Mouse (Mus musculus) forebrain, embryonic 14.5 days (tissue): ENCODE measurements around the gene Tm7sf2. TPM values are rescaled to one million over a fixed set of nuclear protein-coding genes. Genes with fewer than 3 reads are reported as not detected.

Source experiments
- ATAC-seq: fragments of 200-750 bp; cut with Nextera tagmentation; 2 replicates; pipeline ENCODE4 v1.8.0; 2017; ENCODE audit warnings: mild to moderate bottlenecking, moderate library complexity
- DNase-seq: peaks from one replicate; pipeline ENCODE4 v3.0.0-alpha.2; 2015; ENCODE audit warnings: low spot score
- H3K27ac ChIP-seq: fragments of 300-500 bp; sonication (generic); 2 replicates; pipeline ENCODE4 v1.5.1; 2014; ENCODE audit warnings: low read depth, mild to moderate bottlenecking, control low read depth, low read length, moderate library complexity
- H3K27me3 ChIP-seq: fragments of 300-500 bp; sonication (generic); replicated peaks from 2 replicates; pipeline ENCODE4 v1.6.1; 2014; ENCODE audit warnings: low read length, control low read depth, mixed read lengths; ENCODE audit not compliant: control insufficient read depth, insufficient read depth
- H3K36me3 ChIP-seq: fragments of 300-500 bp; sonication (generic); 2 replicates; pipeline ENCODE4 v1.6.1; 2014; ENCODE audit warnings: low read length, control low read depth; ENCODE audit not compliant: control insufficient read depth, insufficient read depth
- H3K4me1 ChIP-seq: fragments of 300-500 bp; sonication (generic); 2 replicates; pipeline ENCODE4 v1.6.1; 2014; ENCODE audit warnings: antibody characterized with exemption, low read length, control low read depth; ENCODE audit not compliant: control insufficient read depth, insufficient read depth
- H3K4me2 ChIP-seq: fragments of 300-500 bp; sonication (generic); 2 replicates; pipeline ENCODE4 v1.6.1; 2014; ENCODE audit warnings: mild to moderate bottlenecking, control low read depth, low read length
- H3K4me3 ChIP-seq: fragments of 300-500 bp; sonication (generic); 2 replicates; pipeline ENCODE4 v1.5.1; 2014; ENCODE audit warnings: low read depth, low read length, control low read depth
- H3K9ac ChIP-seq: fragments of 300-500 bp; sonication (generic); 2 replicates; pipeline ENCODE4 v1.6.1; 2014; ENCODE audit warnings: mild to moderate bottlenecking, low read length, control low read depth, moderate library complexity
- H3K9me3 ChIP-seq: fragments of 300-500 bp; sonication (generic); replicated peaks from 2 replicates; pipeline ENCODE4 v1.6.1; 2016; ENCODE audit warnings: low read length, control low read depth, mixed read lengths; ENCODE audit not compliant: control insufficient read depth
- WGBS: fragments of 180-500 bp; shearing (Covaris S2); extraction: QIAGEN DNeasy Blood & Tissue Kit; methylation state at CpG from one replicate; pipeline ENCODE4 v1.1.7; 2014; 5-methylcytosine and 5-hydroxymethylcytosine counted together
- polyA plus RNA-seq: library from polyadenylated mRNA; unstranded; fragments of >200 nt; fragmentation: Nextera tagmentation; extraction: Ambion mirVana; gene quantifications from 2 replicates; pipeline ENCODE4 v1.2.1, GENCODE M21; 2014

The Tm7sf2 gene
- polyA plus RNA-seq, 1 experiment from 2014 or later: 32.6 TPM

GRCm38 (mm10) chr19:6061641-6062302 is 6.4 kb downstream of the Tm7sf2 start:
- Histone ChIP-seq H3K4me3 (peak overlapping the region; percentile 82), H3K9me3 (no peaks in the 10 kb centered on the region), H3K4me1 (peaks cover 26% of the 10 kb centered on the region), H3K27me3 (no peaks in the 10 kb centered on the region), H3K36me3 (peaks cover 15% of the 10 kb centered on the region; the same call in 1 of the 2 replicates), H3K9ac (peak overlapping the region; percentile 95), H3K27ac (peak overlapping the region; percentile 92), H3K4me2 (peak overlapping the region; percentile 100)
- WGBS: 2% methylated on average over 44 of the region's 44 CpGs
- no peak for ATAC-seq
- DNase-seq: peak; percentile 12

- H3K9me3 ChIP-seq: no peaks in the 10 kb centered on the region
- H3K4me1 ChIP-seq: peaks cover 24% of the 10 kb centered on the region
- peak within 1 kb of the TSS; percentile 82 for H3K4me3 ChIP-seq
- ATAC-seq: peak; percentile 71
- peaks cover 15% of the 10 kb centered on the region; the same call in 1 of the 2 replicates for H3K36me3 ChIP-seq
- H3K27ac ChIP-seq: peak within 1 kb of the TSS; percentile 92
- WGBS: under 1% methylated on average over 58 of the region's 58 CpGs
- peak within 1 kb of the TSS; percentile 100 for H3K4me2 ChIP-seq
- peak; percentile 96 for DNase-seq
- no peaks in the 10 kb centered on the region for H3K27me3 ChIP-seq
- H3K9ac ChIP-seq: peak within 1 kb of the TSS; percentile 95
These were observed 7.1 kb downstream of the Tm7sf2 start, which contains the start of gene Znhit2 for GRCm38 (mm10) chr19:6061021-6061533. TSS of gene Znhit2 (plus strand) at chr19:6061192.

- no peak for DNase-seq
- H3K27ac ChIP-seq: no peak overlapping the region
- peak overlapping the region; percentile 75 for H3K4me2 ChIP-seq
- no peaks in the 10 kb centered on the region for H3K9me3 ChIP-seq
- peaks cover 23% of the 10 kb centered on the region for H3K4me1 ChIP-seq
- no peak for ATAC-seq
- H3K9ac ChIP-seq: peak overlapping the region; percentile 87; the same call in 1 of the 2 replicates
- 87% methylated on average over 5 of the region's 5 CpGs for WGBS
- peak overlapping the region; percentile 59; the same call in 1 of the 2 replicates for H3K4me3 ChIP-seq
- peaks cover 34% of the 10 kb centered on the region for H3K36me3 ChIP-seq
- H3K27me3 ChIP-seq: no peaks in the 10 kb centered on the region
These were observed 9.2 kb downstream of the Tm7sf2 start for GRCm38 (mm10) chr19:6058966-6059365.

- Histone ChIP-seq H3K27me3 (no peaks in the 10 kb centered on the region), H3K9me3 (no peaks in the 10 kb centered on the region), H3K4me2 (peak overlapping the region; percentile 75), H3K4me3 (peak overlapping the region; percentile 59), H3K4me1 (peaks cover 23% of the 10 kb centered on the region), H3K27ac (no peak overlapping the region; the same call in 1 of the 2 replicates), H3K36me3 (peaks cover 38% of the 10 kb centered on the region), H3K9ac (peak overlapping the region; percentile 87)
- WGBS: 38% methylated on average over 5 of the region's 5 CpGs
- ATAC-seq (no peak), DNase-seq (no peak)
These were observed 9.7 kb downstream of the Tm7sf2 start for GRCm38 (mm10) chr19:6058513-6058912.

- WGBS: under 1% methylated on average over 55 of the region's 63 CpGs
- Histone ChIP-seq H3K4me1 (peaks cover 22% of the 10 kb centered on the region), H3K36me3 (peaks cover 48% of the 10 kb centered on the region), H3K9ac (peak within 1 kb of the TSS; percentile 87), H3K4me3 (peak within 1 kb of the TSS; percentile 59), H3K27me3 (no peaks in the 10 kb centered on the region), H3K27ac (peak within 1 kb of the TSS; percentile 78), H3K9me3 (no peaks in the 10 kb centered on the region), H3K4me2 (peak within 1 kb of the TSS; percentile 81)
- DNase-seq: peak; percentile 99
- peak; percentile 88 for ATAC-seq
These were observed 10.7 kb downstream of the Tm7sf2 start, which contains the start of the genes Mrpl49 and Fau for GRCm38 (mm10) chr19:6057313-6058096. TSS of gene Mrpl49 (minus strand) at chr19:6057785. TSS of gene Fau (plus strand) at chr19:6057844.

GRCm38 (mm10) chr19:6056696-6057095 is 11.5 kb downstream of the Tm7sf2 start:
- H3K4me1 ChIP-seq: peaks cover 14% of the 10 kb centered on the region
- H3K36me3 ChIP-seq: peaks cover 56% of the 10 kb centered on the region
- H3K27ac ChIP-seq: no peak overlapping the region
- H3K4me2 ChIP-seq: peak overlapping the region; percentile 81
- ATAC-seq (no peak), DNase-seq (no peak)
- H3K4me3 ChIP-seq: peak overlapping the region; percentile 59
- H3K9ac ChIP-seq: peak overlapping the region; percentile 70
- H3K27me3 ChIP-seq: no peaks in the 10 kb centered on the region
- H3K9me3 ChIP-seq: no peaks in the 10 kb centered on the region
- WGBS: 40% methylated on average over 4 of the region's 4 CpGs

- Histone ChIP-seq H3K36me3 (peaks cover 70% of the 10 kb centered on the region), H3K27me3 (no peaks in the 10 kb centered on the region), H3K9me3 (no peaks in the 10 kb centered on the region), H3K9ac (no peak overlapping the region), H3K4me3 (no peak overlapping the region), H3K4me2 (no peak overlapping the region), H3K27ac (no peak overlapping the region), H3K4me1 (peaks cover 14% of the 10 kb centered on the region)
- WGBS: 87% methylated on average over 5 of the region's 5 CpGs
- ATAC-seq (no peak), DNase-seq (no peak)
These were observed 13.9 kb downstream of the Tm7sf2 start for GRCm38 (mm10) chr19:6054296-6054695.

GRCm38 (mm10) chr19:6052516-6052915 is 15.7 kb downstream of the Tm7sf2 start:
- Histone ChIP-seq H3K27ac (no peak overlapping the region), H3K9me3 (no peaks in the 10 kb centered on the region), H3K4me2 (no peak overlapping the region), H3K4me1 (peaks cover 16% of the 10 kb centered on the region), H3K27me3 (no peaks in the 10 kb centered on the region), H3K36me3 (peaks cover 78% of the 10 kb centered on the region), H3K4me3 (no peak overlapping the region), H3K9ac (no peak overlapping the region)
- DNase-seq (no peak), ATAC-seq (no peak)
- 86% methylated on average over 7 of the region's 7 CpGs for WGBS
